Mouse (Mus musculus) spleen, adult 2 months (tissue): Measurements from ENCODE around the gene Fanci.

Experiments
- CTCF ChIP-seq: fragments of 200-500 bp; IDR thresholded peaks from 2 replicates; pipeline ENCODE4 v1.5.1; 2011; ENCODE audit warnings: mild to moderate bottlenecking, inconsistent platforms; ENCODE audit not compliant: insufficient read depth, insufficient read length, insufficient replicate concordance; ENCODE audit errors: extremely low read depth
- POLR2A ChIP-seq: fragments of 200-500 bp; IDR thresholded peaks from 2 replicates; pipeline ENCODE4 v1.6.1; 2011; ENCODE audit warnings: low read depth, low read length, inconsistent platforms

- TF ChIP-seq CTCF (no peak), POLR2A (no peak)
These were observed 6.7 kb downstream of the Fanci start for GRCm38 (mm10) chr7:79398426-79398825.
